Mouse (Mus musculus) brain, embryonic 14.5 days (tissue): ENCODE data around the gene Vmn1r230.

Source experiments
- CTCF ChIP-seq: fragments of 200-500 bp; IDR thresholded peaks from 2 replicates; pipeline ENCODE4 v1.5.1; 2012; ENCODE audit warnings: inconsistent platforms, mild to moderate bottlenecking, moderate library complexity, borderline replicate concordance; ENCODE audit not compliant: insufficient read depth, insufficient read length; ENCODE audit errors: extremely low read depth
- POLR2A ChIP-seq: fragments of 200-500 bp; IDR thresholded peaks from 2 replicates; pipeline ENCODE4 v1.6.1; 2012; ENCODE audit warnings: mild to moderate bottlenecking, inconsistent platforms, borderline replicate concordance; ENCODE audit not compliant: poor library complexity, insufficient read depth, insufficient read length, severe bottlenecking; ENCODE audit errors: extremely low read depth

DNA sequence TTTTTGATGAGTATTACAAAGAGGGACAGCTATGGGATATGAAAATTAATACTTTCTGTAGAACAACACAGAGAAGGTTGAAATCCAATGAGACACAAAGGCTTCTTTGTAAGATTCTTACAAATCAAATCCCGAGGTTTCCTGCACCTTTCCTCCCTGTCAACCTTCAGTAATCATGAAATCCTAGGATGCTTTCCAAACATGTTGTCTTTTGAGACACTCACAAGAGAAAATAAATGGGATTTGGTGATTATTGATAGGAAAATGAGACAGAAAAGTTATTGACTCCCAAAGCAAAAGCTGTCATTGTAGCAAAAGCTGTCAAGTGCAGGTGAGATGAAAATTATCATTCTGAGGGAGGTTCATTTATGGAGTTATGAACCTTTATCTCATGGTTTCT, 29.0 kb upstream of the Vmn1r230 start, which contains the start of gene Vmn1r229:
- no peak for TF ChIP-seq POLR2A
- TF ChIP-seq CTCF, result no peak
